Mouse (Mus musculus): ENCODE measurements around the gene Gpr183. TPM values are rescaled to one million over a fixed set of nuclear protein-coding genes. Genes with fewer than 3 reads are reported as not detected.

The Gpr183 gene
- polyA plus RNA-seq, 1 experiment from 2014 or later: 1.3 TPM

DNA sequence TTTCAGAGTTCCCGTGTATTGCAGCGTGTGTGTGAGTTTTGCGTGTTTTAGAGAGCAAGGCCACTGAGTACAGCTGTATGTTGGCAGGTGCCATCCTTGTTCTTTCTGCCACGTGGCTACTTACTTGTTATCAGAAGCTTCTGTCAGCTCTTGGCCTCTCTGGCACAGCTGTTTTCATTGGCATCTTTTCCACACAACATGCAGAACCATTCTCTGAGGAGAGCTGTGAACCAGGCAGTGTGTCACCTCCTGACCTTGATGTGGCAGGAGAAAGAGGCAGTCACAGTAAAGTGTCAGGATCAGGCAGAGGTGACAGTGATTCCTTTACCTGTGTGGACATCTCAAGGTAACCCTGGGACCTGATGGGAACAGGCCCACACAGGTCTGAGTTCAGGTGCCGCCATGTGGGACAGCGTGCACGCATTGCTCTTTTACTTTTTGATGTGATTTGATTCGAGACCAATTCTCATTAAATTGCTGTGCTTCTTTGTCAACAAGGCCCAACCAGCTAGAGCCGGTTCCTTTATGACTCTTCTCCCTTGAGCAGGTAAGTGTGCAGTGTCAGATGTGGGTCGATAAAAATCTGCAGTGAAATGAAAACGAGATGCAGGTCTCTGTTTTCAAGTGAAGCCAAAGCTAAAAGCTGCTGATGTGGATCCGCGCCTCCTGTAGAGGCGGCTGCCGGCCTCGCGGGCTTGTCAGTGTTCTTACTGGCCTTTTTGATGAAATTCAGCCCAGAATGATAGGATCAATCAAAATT lies 35.5 kb upstream of the Gpr183 start:
- Histone ChIP-seq H3K9ac (replicated peaks; ENCODE audit: low read depth, low read length) (no peak overlapping the region), H3K27me3 (replicated peaks; ENCODE audit: control insufficient read depth, insufficient read depth, low read length) (no peaks in the 10 kb centered on the region), H3K4me2 (ENCODE audit: low read length) (no peak overlapping the region), H3K9me3 (ENCODE audit: control insufficient read depth, low read length) (no peaks in the 10 kb centered on the region), H3K4me3 (replicated peaks; ENCODE audit: low read length) (no peak overlapping the region), H3K4me1 (replicated peaks; ENCODE audit: control insufficient read depth, insufficient read depth, low read length) (no peaks in the 10 kb centered on the region), H3K36me3 (ENCODE audit: control insufficient read depth, insufficient read depth) (no peaks in the 10 kb centered on the region), H3K27ac (ENCODE audit: low read length) (no peak overlapping the region)
- 91% methylated on average over 17 of the region's 17 CpGs for WGBS
- ATAC-seq: no peak

DNA sequence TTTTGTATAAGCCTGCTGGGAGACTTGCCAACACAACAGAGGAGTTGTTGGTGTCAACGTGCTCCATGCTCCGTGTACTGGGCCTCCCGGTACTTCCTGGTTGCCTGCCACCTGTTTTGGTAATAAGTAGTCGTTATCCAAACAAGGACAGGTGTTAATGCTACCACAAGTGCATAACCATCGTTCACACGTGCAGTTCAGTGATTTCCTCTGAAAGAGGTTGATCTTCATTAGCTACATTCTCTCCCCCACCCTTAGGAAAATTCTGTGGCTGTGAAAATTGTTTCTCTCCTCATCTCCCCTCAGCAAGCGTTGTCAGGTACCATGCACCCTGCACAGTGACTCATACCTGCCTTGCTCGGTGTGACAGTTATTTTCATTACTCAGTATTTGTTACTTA lies 34.5 kb upstream of the Gpr183 start:
- Histone ChIP-seq H3K27ac (ENCODE audit: low read length) (no peak overlapping the region), H3K9ac (replicated peaks; ENCODE audit: low read depth, low read length) (no peak overlapping the region), H3K9me3 (ENCODE audit: control insufficient read depth, low read length) (no peaks in the 10 kb centered on the region), H3K4me3 (replicated peaks; ENCODE audit: low read length) (no peak overlapping the region), H3K4me2 (ENCODE audit: low read length) (no peak overlapping the region), H3K27me3 (replicated peaks; ENCODE audit: control insufficient read depth, insufficient read depth, low read length) (no peaks in the 10 kb centered on the region), H3K4me1 (replicated peaks; ENCODE audit: control insufficient read depth, insufficient read depth, low read length) (no peaks in the 10 kb centered on the region), H3K36me3 (ENCODE audit: control insufficient read depth, insufficient read depth) (no peaks in the 10 kb centered on the region)
- WGBS: 50% methylated on average over 8 of the region's 8 CpGs
- ATAC-seq: no peak

DNA sequence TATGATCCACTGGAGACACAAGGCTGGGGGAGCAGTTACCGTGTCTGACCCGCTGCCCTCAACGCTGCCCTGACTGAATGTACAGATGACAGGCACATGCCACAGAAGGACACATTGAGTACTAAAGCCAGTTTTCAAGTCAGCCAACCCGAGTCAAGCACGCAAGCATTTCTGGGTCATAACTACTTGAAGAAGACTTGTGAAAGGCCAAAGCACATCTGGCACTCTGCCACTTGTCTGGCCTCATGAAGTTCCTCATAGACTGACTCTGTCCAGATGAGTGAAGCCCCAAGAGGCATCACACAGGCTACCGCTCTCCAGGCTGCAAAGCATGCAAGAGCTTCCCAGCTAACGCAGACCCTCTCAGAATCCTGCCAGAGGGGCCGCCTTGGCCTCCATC lies 31.8 kb upstream of the Gpr183 start:
- Histone ChIP-seq H3K36me3 (ENCODE audit: control insufficient read depth, insufficient read depth) (no peaks in the 10 kb centered on the region), H3K9ac (replicated peaks; ENCODE audit: low read depth, low read length) (no peak overlapping the region), H3K9me3 (ENCODE audit: control insufficient read depth, low read length) (no peaks in the 10 kb centered on the region), H3K4me2 (ENCODE audit: low read length) (no peak overlapping the region), H3K4me1 (replicated peaks; ENCODE audit: control insufficient read depth, insufficient read depth, low read length) (no peaks in the 10 kb centered on the region), H3K4me3 (replicated peaks; ENCODE audit: low read length) (no peak overlapping the region), H3K27me3 (replicated peaks; ENCODE audit: control insufficient read depth, insufficient read depth, low read length) (no peaks in the 10 kb centered on the region), H3K27ac (ENCODE audit: low read length) (no peak overlapping the region)
- 96% methylated on average over 8 of the region's 8 CpGs for WGBS
- no peak for ATAC-seq

DNA sequence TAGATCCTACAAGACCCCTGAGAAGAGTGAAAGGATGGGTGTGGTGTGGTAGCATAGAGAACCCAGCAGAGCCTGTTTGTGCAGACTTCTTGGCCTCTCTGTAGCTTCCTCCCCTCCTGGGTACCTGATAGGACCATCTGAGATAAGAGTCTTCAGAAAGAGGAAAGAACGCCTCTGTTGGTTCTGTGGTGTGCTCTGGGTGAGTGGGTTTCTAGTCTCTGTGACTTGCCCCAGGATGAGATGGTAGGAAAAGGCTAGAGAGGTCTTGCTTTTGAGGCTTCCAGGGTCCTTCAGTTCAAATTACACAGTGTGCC lies 30.5 kb upstream of the Gpr183 start:
- Histone ChIP-seq H3K4me3 (replicated peaks; ENCODE audit: low read length) (no peak overlapping the region), H3K36me3 (ENCODE audit: control insufficient read depth, insufficient read depth) (no peaks in the 10 kb centered on the region), H3K27me3 (replicated peaks; ENCODE audit: control insufficient read depth, insufficient read depth, low read length) (no peaks in the 10 kb centered on the region), H3K4me1 (replicated peaks; ENCODE audit: control insufficient read depth, insufficient read depth, low read length) (no peaks in the 10 kb centered on the region), H3K4me2 (ENCODE audit: low read length) (no peak overlapping the region), H3K9me3 (ENCODE audit: control insufficient read depth, low read length) (no peaks in the 10 kb centered on the region), H3K9ac (replicated peaks; ENCODE audit: low read depth, low read length) (no peak overlapping the region), H3K27ac (ENCODE audit: low read length) (no peak overlapping the region)
- no peak for ATAC-seq
- WGBS: 94% methylated on average over 1 of the region's 1 CpGs

- no peak for ATAC-seq
- H3K27ac ChIP-seq (ENCODE audit: low read length): no peak overlapping the region
- H3K4me3 ChIP-seq (replicated peaks; ENCODE audit: low read length): no peak overlapping the region
- H3K4me1 ChIP-seq (replicated peaks; ENCODE audit: control insufficient read depth, insufficient read depth, low read length): no peaks in the 10 kb centered on the region
- H3K27me3 ChIP-seq (replicated peaks; ENCODE audit: control insufficient read depth, insufficient read depth, low read length): no peaks in the 10 kb centered on the region
- no peaks in the 10 kb centered on the region for H3K9me3 ChIP-seq (ENCODE audit: control insufficient read depth, low read length)
- 95% methylated on average over 7 of the region's 7 CpGs for WGBS
- H3K36me3 ChIP-seq (ENCODE audit: control insufficient read depth, insufficient read depth): no peaks in the 10 kb centered on the region
- no peak overlapping the region for H3K9ac ChIP-seq (replicated peaks; ENCODE audit: low read depth, low read length)
- H3K4me2 ChIP-seq (ENCODE audit: low read length): no peak overlapping the region
These were observed 30.0 kb upstream of the Gpr183 start for GRCm38 (mm10) chr14:121994846-121995556.

- Histone ChIP-seq H3K4me3 (replicated peaks; ENCODE audit: low read length) (no peak overlapping the region), H3K4me2 (ENCODE audit: low read length) (no peak overlapping the region), H3K36me3 (ENCODE audit: control insufficient read depth, insufficient read depth) (no peaks in the 10 kb centered on the region), H3K27me3 (replicated peaks; ENCODE audit: control insufficient read depth, insufficient read depth, low read length) (no peaks in the 10 kb centered on the region), H3K27ac (ENCODE audit: low read length) (no peak overlapping the region), H3K9me3 (ENCODE audit: control insufficient read depth, low read length) (no peaks in the 10 kb centered on the region), H3K9ac (replicated peaks; ENCODE audit: low read depth, low read length) (no peak overlapping the region), H3K4me1 (replicated peaks; ENCODE audit: control insufficient read depth, insufficient read depth, low read length) (no peaks in the 10 kb centered on the region)
- 95% methylated on average over 17 of the region's 17 CpGs for WGBS
- no peak for ATAC-seq
These were observed 29.2 kb upstream of the Gpr183 start for GRCm38 (mm10) chr14:121994171-121994700.

- no peaks in the 10 kb centered on the region for H3K27me3 ChIP-seq (replicated peaks; ENCODE audit: control insufficient read depth, insufficient read depth, low read length)
- H3K9me3 ChIP-seq (ENCODE audit: control insufficient read depth, low read length): no peaks in the 10 kb centered on the region
- no peak for ATAC-seq
- H3K4me1 ChIP-seq (replicated peaks; ENCODE audit: control insufficient read depth, insufficient read depth, low read length): no peaks in the 10 kb centered on the region
- H3K4me2 ChIP-seq (ENCODE audit: low read length): no peak overlapping the region
- WGBS: 95% methylated on average over 4 of the region's 4 CpGs
- H3K4me3 ChIP-seq (replicated peaks; ENCODE audit: low read length): no peak overlapping the region
- H3K36me3 ChIP-seq (ENCODE audit: control insufficient read depth, insufficient read depth): no peaks in the 10 kb centered on the region
- H3K9ac ChIP-seq (replicated peaks; ENCODE audit: low read depth, low read length): no peak overlapping the region
- H3K27ac ChIP-seq (ENCODE audit: low read length): no peak overlapping the region
These were observed 28.6 kb upstream of the Gpr183 start for GRCm38 (mm10) chr14:121993616-121994015.

- Histone ChIP-seq H3K27me3 (replicated peaks; ENCODE audit: control insufficient read depth, insufficient read depth, low read length) (no peaks in the 10 kb centered on the region), H3K9ac (replicated peaks; ENCODE audit: low read depth, low read length) (no peak overlapping the region), H3K36me3 (ENCODE audit: control insufficient read depth, insufficient read depth) (no peaks in the 10 kb centered on the region), H3K4me2 (ENCODE audit: low read length) (no peak overlapping the region), H3K4me3 (replicated peaks; ENCODE audit: low read length) (no peak overlapping the region), H3K27ac (ENCODE audit: low read length) (no peak overlapping the region), H3K9me3 (ENCODE audit: control insufficient read depth, low read length) (no peaks in the 10 kb centered on the region), H3K4me1 (replicated peaks; ENCODE audit: control insufficient read depth, insufficient read depth, low read length) (no peaks in the 10 kb centered on the region)
- ATAC-seq: no peak
- WGBS: 91% methylated on average over 13 of the region's 13 CpGs
These were observed 27.6 kb upstream of the Gpr183 start for GRCm38 (mm10) chr14:121992395-121993280.

GRCm38 (mm10) chr14:121991921-121992320 lies 26.9 kb upstream of the Gpr183 start:
- no peaks in the 10 kb centered on the region for H3K4me1 ChIP-seq (replicated peaks; ENCODE audit: control insufficient read depth, insufficient read depth, low read length)
- H3K36me3 ChIP-seq (ENCODE audit: control insufficient read depth, insufficient read depth): no peaks in the 10 kb centered on the region
- no peak overlapping the region for H3K4me2 ChIP-seq (ENCODE audit: low read length)
- no peak overlapping the region for H3K4me3 ChIP-seq (replicated peaks; ENCODE audit: low read length)
- ATAC-seq: no peak
- H3K27ac ChIP-seq (ENCODE audit: low read length): no peak overlapping the region
- no peaks in the 10 kb centered on the region for H3K27me3 ChIP-seq (replicated peaks; ENCODE audit: control insufficient read depth, insufficient read depth, low read length)
- H3K9me3 ChIP-seq (ENCODE audit: control insufficient read depth, low read length): no peaks in the 10 kb centered on the region
- no peak overlapping the region for H3K9ac ChIP-seq (replicated peaks; ENCODE audit: low read depth, low read length)

All from forebrain, embryonic 16.5 days (tissue).